Comparison of ENCODE assay signal across 33 mouse cellular contexts in genomic region chr3:144980551-144980950, GRCm38 (mm10). TPM values are rescaled to one million over a fixed set of nuclear protein-coding genes. Genes with fewer than 3 reads are reported as not detected.
A peak's percentile ranks its signal among the peaks of the same experiment; 100 is the strongest.
DNase-seq lines count a peak whose midpoint lies in the region; ATAC-seq and TF ChIP-seq lines count a peak whose summit lies in the region.
"Had no signal": no experiment of that assay in that cellular context is flagged by ENCODE, and none has a peak within 500 bp of the region (broad histone marks: within the 10 kb centered on the region; RNA-seq: fewer than 3 reads in every experiment).

No protein-coding gene starts in this region.

- TF ChIP-seq CTCF in MEL (IDR thresholded peaks at IDR 0.05 in 2 of 3, conservative IDR thresholded peaks at IDR 0.05 in 1 of 3; ENCODE audit: control insufficient read depth in 1 of 3, insufficient read depth in 1 of 3, low read depth in 2 of 3, low read length in 3 of 3, poor library complexity in 1 of 3, severe bottlenecking in 1 of 3) = no peak

- no peak overlapping the region for H3K4me3 ChIP-seq in MEL (ENCODE audit: control insufficient read depth in 1 of 2, insufficient read depth in 1 of 2, low read depth in 2 of 2, low read length in 2 of 2)
- no peak overlapping the region for H3K4me3 ChIP-seq in forebrain, embryonic 11.5 days (ENCODE audit: low read depth, low read length)
- H3K4me3 ChIP-seq: embryonic facial prominence, embryonic 10.5 days; forebrain, embryonic 13.5 days; hindbrain, embryonic 15.5 days; limb, embryonic 13.5 days; liver, embryonic 12.5 days; midbrain, embryonic 12.5 days had no signal

- H3K4me1 ChIP-seq in MEL (ENCODE audit: control insufficient read depth in 1 of 2, insufficient read depth in 2 of 2, low read length in 2 of 2) = no peaks in the 10 kb centered on the region; a peak in 1 of 4 replicates
- no peaks in the 10 kb centered on the region for H3K4me1 ChIP-seq in forebrain, embryonic 11.5 days (replicated peaks; ENCODE audit: control insufficient read depth, insufficient read depth, low read length)
- H3K4me1 ChIP-seq: forebrain, embryonic 13.5 days; hindbrain, embryonic 15.5 days; limb, embryonic 13.5 days; liver, embryonic 12.5 days; midbrain, embryonic 12.5 days had no signal

- peak; percentile 79 for ATAC-seq in frontal cortex, adult (ENCODE audit: low TSS enrichment)
- no peak for ATAC-seq in forebrain, embryonic 11.5 days (replicated peaks; ENCODE audit: low FRiP score)
- ATAC-seq: forebrain, embryonic 13.5 days; liver, embryonic 12.5 days had no signal

- H3K36me3 ChIP-seq in MEL (ENCODE audit: control insufficient read depth in 1 of 2, insufficient read depth in 2 of 2, low read length in 2 of 2) = 0 out of 4 replicates have a peak, but pooled peaks cover 0 to 2% of the 10 kb centered on the region in 2 experiments
- H3K36me3 ChIP-seq in forebrain, embryonic 11.5 days (ENCODE audit: control insufficient read depth, insufficient read depth, low read length) = no peaks in the 10 kb centered on the region
- H3K36me3 ChIP-seq: embryonic facial prominence, embryonic 10.5 days; hindbrain, embryonic 15.5 days; limb, embryonic 13.5 days; liver, embryonic 12.5 days; midbrain, embryonic 12.5 days had no signal

- H3K4me2 ChIP-seq in forebrain, embryonic 11.5 days (ENCODE audit: low read depth, low read length, severe bottlenecking) = no peak overlapping the region
- H3K4me2 ChIP-seq: forebrain, embryonic 13.5 days; heart, embryonic 11.5 days; hindbrain, embryonic 15.5 days; limb, embryonic 13.5 days; liver, embryonic 12.5 days; midbrain, embryonic 12.5 days had no signal

- no peak for TF ChIP-seq RAD21 in MEL (IDR thresholded peaks at IDR 0.05; ENCODE audit: low read depth, low read length)

- peak in 1 of 2 experiments; percentile 50; a peak in 3 of 4 replicates for TF ChIP-seq EP300 in MEL (IDR thresholded peaks at IDR 0.05; ENCODE audit: low read depth in 1 of 2, low read length in 2 of 2)

- H3K27me3 ChIP-seq in MEL (ENCODE audit: control insufficient read depth in 1 of 2, insufficient read depth in 2 of 2, low read length in 2 of 2) = no peaks in the 10 kb centered on the region
- no peaks in the 10 kb centered on the region for H3K27me3 ChIP-seq in forebrain, embryonic 11.5 days (ENCODE audit: control insufficient read depth, insufficient read depth, low read length)
- H3K27me3 ChIP-seq: forebrain, embryonic 13.5 days; hindbrain, embryonic 15.5 days; limb, embryonic 13.5 days; liver, embryonic 12.5 days; midbrain, embryonic 12.5 days had no signal

- no peaks in the 10 kb centered on the region for H3K79me2 ChIP-seq in MEL (ENCODE audit: control insufficient read depth, insufficient read depth, low read length, poor library complexity)

- 87% methylated on average over 6 of the region's 6 CpGs for WGBS in forebrain, embryonic 11.5 days

- H3K27ac ChIP-seq in MEL (ENCODE audit: control insufficient read depth, low read depth, low read length) = no peak overlapping the region
- no peak overlapping the region for H3K27ac ChIP-seq in forebrain, embryonic 11.5 days (ENCODE audit: low read depth, low read length)
- H3K27ac ChIP-seq: embryonic facial prominence, embryonic 10.5 days; forebrain, embryonic 13.5 days; hindbrain, embryonic 15.5 days; limb, embryonic 13.5 days; liver, embryonic 12.5 days; midbrain, embryonic 12.5 days had no signal

- DNase-seq in frontal cortex, postnatal 25 days (ENCODE audit: low spot score in 2 of 2) = no peak
- DNase-seq in MEL (ENCODE audit: low read depth, low spot score) = peak; percentile 70
- DNase-seq in brain, adult 2 months (ENCODE audit: low read depth, low spot score) = peak; percentile 48
- peak; percentile 18 for DNase-seq in skeletal muscle tissue, adult 2 months (ENCODE audit: low read depth, low spot score)
- no peak for DNase-seq in forebrain, embryonic 11.5 days (ENCODE audit: low spot score)
- DNase-seq in thymus, postnatal 14 days = no peak
- DNase-seq in kidney, postnatal 36 days = no peak
- DNase-seq: cerebellum, adult 11 months; cerebellum, adult 9-11 months; gastrocnemius, postnatal 10 days; heart, adult 11 months; kidney, postnatal 25 days; lung, adult 18-20 months; lung, postnatal 10 days; right cerebral cortex, postnatal 14 days had no signal

- TF ChIP-seq POLR2A in MEL (IDR thresholded peaks at IDR 0.05; ENCODE audit: control insufficient read depth in 1 of 2, insufficient read depth in 1 of 2, low read depth in 1 of 2, low read length in 2 of 2, poor library complexity in 1 of 2) = no peak

- H3K9me3 ChIP-seq in MEL (replicated peaks; ENCODE audit: insufficient read depth, low read length) = no peaks in the 10 kb centered on the region
- H3K9me3 ChIP-seq in forebrain, embryonic 11.5 days (ENCODE audit: control insufficient read depth, low read length) = no peaks in the 10 kb centered on the region
- H3K9me3 ChIP-seq: embryonic facial prominence, embryonic 10.5 days; forebrain, embryonic 13.5 days; hindbrain, embryonic 15.5 days; limb, embryonic 13.5 days; liver, embryonic 12.5 days; midbrain, embryonic 12.5 days had no signal

- no peak overlapping the region for H3K9ac ChIP-seq in MEL (ENCODE audit: control insufficient read depth, low read depth, low read length, poor library complexity, severe bottlenecking)
- H3K9ac ChIP-seq in forebrain, embryonic 11.5 days (ENCODE audit: low read length) = no peak overlapping the region
- H3K9ac ChIP-seq: forebrain, embryonic 13.5 days; hindbrain, embryonic 15.5 days; limb, embryonic 13.5 days; liver, embryonic 12.5 days; midbrain, embryonic 12.5 days had no signal

TF ChIP-seq in MEL, 35 proteins besides CTCF, POLR2A, EP300 and RAD21:
- TF ChIP-seq HCFC1 (IDR thresholded peaks at IDR 0.05; ENCODE audit: low read depth, low read length) (no peak), SIN3A (IDR thresholded peaks at IDR 0.05; ENCODE audit: low read length) (no peak), ZC3H11A (IDR thresholded peaks at IDR 0.05; ENCODE audit: low read depth, low read length) (no peak), CHD2 (IDR thresholded peaks at IDR 0.05; ENCODE audit: low read length) (no peak), GATA1 (IDR thresholded peaks at IDR 0.05; ENCODE audit: low read depth, low read length) (peak; percentile 26; the same call in 1 of the 2 replicates), SMC3 (IDR thresholded peaks at IDR 0.05; ENCODE audit: low read depth, low read length) (no peak), MAX (IDR thresholded peaks at IDR 0.05; ENCODE audit: low read length) (no peak), BHLHE40 (IDR thresholded peaks at IDR 0.05; ENCODE audit: borderline replicate concordance, low read depth, low read length) (no peak), E2F4 (IDR thresholded peaks at IDR 0.05; ENCODE audit: borderline replicate concordance, low read depth, low read length) (no peak), UBTF (IDR thresholded peaks at IDR 0.05; ENCODE audit: borderline replicate concordance, insufficient read depth, low read depth, low read length) (no peak), NRF1 (IDR thresholded peaks at IDR 0.05; ENCODE audit: insufficient read depth, low read depth, low read length, poor library complexity, severe bottlenecking) (no peak), KAT2A (conservative IDR thresholded peaks at IDR 0.05; ENCODE audit: low read depth, low read length) (no peak), POLR2AphosphoS2 (IDR thresholded peaks at IDR 0.05; ENCODE audit: low read length) (no peak), ETS1 (IDR thresholded peaks at IDR 0.05; ENCODE audit: low read depth, low read length) (0 out of 2 replicates have a peak, but pooled peaks have one; percentile 22)

RNA-seq across cellular contexts. Expression of gene Clca4a, which starts 5.7 kb away (rescaled TPM):
- total RNA-seq in MEL (2012; rRNA removed) = not detected in 2 replicates
- polyA plus RNA-seq in MEL (2012; ENCODE audit: insufficient read depth in 1 of 2, insufficient read length in 2 of 2, low read depth in 1 of 2, low replicate concordance in 2 of 2, missing spikeins in 1 of 2) = not detected
- polyA plus RNA-seq in forebrain, embryonic 11.5 days (2014; fragmentation: Nextera tagmentation; extraction: Ambion mirVana) = not detected in 2 replicates
- total RNA-seq: common myeloid progenitor, adult 5-6 weeks; gastrocnemius, postnatal 10 days; hematopoietic stem cell, adult 5-6 weeks; left cerebral cortex, adult 18-20 months; left cerebral cortex, postnatal 25 days; megakaryocyte, adult 5-6 weeks had no signal
- polyA plus RNA-seq: forebrain, embryonic 13.5 days; heart, embryonic 11.5 days; heart, postnatal 0 days; intestine, embryonic 14.5 days; kidney, embryonic 14.5 days; liver, embryonic 12.5 days; midbrain, embryonic 12.5 days; spleen, adult 2 months had no signal

RNA-seq across cellular contexts. Expression of gene Clca4b, which starts 48.2 kb away (rescaled TPM):
- total RNA-seq in MEL (2012; rRNA removed) = not detected in 2 replicates
- polyA plus RNA-seq in MEL (2012; ENCODE audit: insufficient read depth in 1 of 2, insufficient read length in 2 of 2, low read depth in 1 of 2, low replicate concordance in 2 of 2, missing spikeins in 1 of 2) = under 1 TPM in 1 of 2 experiments, not detected in 1; 0.03 TPM
- polyA plus RNA-seq in forebrain, embryonic 11.5 days (2014; fragmentation: Nextera tagmentation; extraction: Ambion mirVana) = not detected in 2 replicates
- total RNA-seq: common myeloid progenitor, adult 5-6 weeks; gastrocnemius, postnatal 10 days; hematopoietic stem cell, adult 5-6 weeks; left cerebral cortex, adult 18-20 months; left cerebral cortex, postnatal 25 days; megakaryocyte, adult 5-6 weeks; neutrophil, adult 5-6 weeks had no signal
- polyA plus RNA-seq: embryonic facial prominence, embryonic 10.5 days; forebrain, embryonic 13.5 days; heart, embryonic 11.5 days; heart, postnatal 0 days; hindbrain, embryonic 15.5 days; kidney, embryonic 14.5 days; limb, embryonic 13.5 days; liver, embryonic 12.5 days; midbrain, embryonic 12.5 days; spleen, adult 2 months had no signal

RNA-seq across cellular contexts. Expression of gene Clca1, which starts 52.0 kb away (rescaled TPM):
- not detected in 2 replicates for total RNA-seq in MEL (2012; rRNA removed)
- not detected for polyA plus RNA-seq in MEL (2012; ENCODE audit: insufficient read depth in 1 of 2, insufficient read length in 2 of 2, low read depth in 1 of 2, low replicate concordance in 2 of 2, missing spikeins in 1 of 2)
- polyA plus RNA-seq in forebrain, embryonic 11.5 days (2014; fragmentation: Nextera tagmentation; extraction: Ambion mirVana) = not detected in 2 replicates
- total RNA-seq: common myeloid progenitor, adult 5-6 weeks; gastrocnemius, postnatal 10 days; hematopoietic stem cell, adult 5-6 weeks; left cerebral cortex, adult 18-20 months; left cerebral cortex, postnatal 25 days; megakaryocyte, adult 5-6 weeks; neutrophil, adult 5-6 weeks had no signal
- polyA plus RNA-seq: embryonic facial prominence, embryonic 10.5 days; forebrain, embryonic 13.5 days; heart, embryonic 11.5 days; heart, postnatal 0 days; hindbrain, embryonic 15.5 days; midbrain, embryonic 12.5 days had no signal

Comparison
In these comparisons a context has a peak if more than half of its experiments do, and no peak if none do; other contexts are left out.
1. DNase-seq: peak in MEL (single experiment), brain, adult 2 months (single experiment) and skeletal muscle tissue, adult 2 months (single experiment); none in frontal cortex, postnatal 25 days (0 of 2), forebrain, embryonic 11.5 days (single experiment), thymus, postnatal 14 days (single experiment) and kidney, postnatal 36 days (0 of 2).